Mouse (Mus musculus) stomach, embryonic 15.5 days (tissue): ENCODE results near the gene Prr5l. TPM values are rescaled to one million over a fixed set of nuclear protein-coding genes. Genes with fewer than 3 reads are reported as not detected.

Experiments used
- ATAC-seq: fragments of 200-750 bp; cut with Nextera tagmentation; 2 replicates; pipeline ENCODE4 v1.8.0; 2017; ENCODE audit warnings: low read depth, moderate number of reproducible peaks, moderate TSS enrichment; ENCODE audit not compliant: insufficient read depth, low FRiP score
- H3K27ac ChIP-seq: fragments of 300-500 bp; sonication (generic); 2 replicates; pipeline ENCODE4 v1.5.1; 2015; ENCODE audit warnings: mild to moderate bottlenecking, inconsistent platforms
- H3K27me3 ChIP-seq: fragments of 300-500 bp; sonication (generic); replicated peaks from 2 replicates; pipeline ENCODE4 v1.6.1; 2015; ENCODE audit warnings: inconsistent platforms
- H3K36me3 ChIP-seq: fragments of 300-500 bp; sonication (generic); 2 replicates; pipeline ENCODE4 v1.6.1; 2015; ENCODE audit warnings: inconsistent platforms
- H3K4me1 ChIP-seq: fragments of 300-500 bp; sonication (generic); 2 replicates; pipeline ENCODE4 v1.6.1; 2015; ENCODE audit warnings: inconsistent platforms
- H3K4me2 ChIP-seq: fragments of 300-500 bp; sonication (generic); 2 replicates; pipeline ENCODE4 v1.6.1; 2015; ENCODE audit warnings: mild to moderate bottlenecking, inconsistent platforms
- H3K4me3 ChIP-seq: fragments of 300-500 bp; sonication (generic); replicated peaks from 2 replicates; pipeline ENCODE4 v1.5.1; 2015; ENCODE audit warnings: inconsistent platforms
- H3K9ac ChIP-seq: fragments of 300-500 bp; sonication (generic); 2 replicates; pipeline ENCODE4 v1.6.1; 2015; ENCODE audit warnings: inconsistent platforms
- H3K9me3 ChIP-seq: fragments of 300-500 bp; sonication (generic); 2 replicates; pipeline ENCODE4 v1.6.1; 2016; ENCODE audit warnings: inconsistent platforms
- WGBS: fragments of 180-500 bp; shearing (Covaris S2); methylation state at CpG from one replicate; pipeline ENCODE4 v1.1.7; 2015; 5-methylcytosine and 5-hydroxymethylcytosine counted together
- polyA plus RNA-seq: library from polyadenylated mRNA; unstranded; fragments of >200 nt; fragmentation: Nextera tagmentation; extraction: Ambion mirVana; gene quantifications from 2 replicates; pipeline ENCODE4 v1.2.1, GENCODE M21; 2015

The Prr5l gene
- polyA plus RNA-seq, 1 experiment from 2014 or later, result 9.8 TPM

GRCm38 (mm10) chr2:101906379-101906690 is 23.5 kb upstream of the Prr5l start:
- H3K27ac ChIP-seq, result no peak overlapping the region
- no peaks in the 10 kb centered on the region for H3K27me3 ChIP-seq
- peaks cover 6% of the 10 kb centered on the region; the same call in 1 of the 2 replicates for H3K4me1 ChIP-seq
- no peaks in the 10 kb centered on the region; the same call in 1 of the 2 replicates for H3K9me3 ChIP-seq
- H3K4me3 ChIP-seq, result no peak overlapping the region
- WGBS, result 62% methylated on average over 5 of the region's 5 CpGs
- no peak for ATAC-seq
- H3K4me2 ChIP-seq, result peak overlapping the region; percentile 52; the same call in 1 of the 2 replicates
- peak overlapping the region; percentile 10; the same call in 1 of the 2 replicates for H3K9ac ChIP-seq
- no peaks in the 10 kb centered on the region for H3K36me3 ChIP-seq

- Histone ChIP-seq H3K4me2 (peak overlapping the region; percentile 52), H3K27me3 (no peaks in the 10 kb centered on the region), H3K4me1 (peaks cover 6% of the 10 kb centered on the region; the same call in 1 of the 2 replicates), H3K36me3 (no peaks in the 10 kb centered on the region), H3K9me3 (no peaks in the 10 kb centered on the region; the same call in 1 of the 2 replicates), H3K9ac (peak overlapping the region; percentile 10; the same call in 1 of the 2 replicates), H3K27ac (no peak overlapping the region), H3K4me3 (0 out of 2 replicates have a peak overlapping the region, but pooled peaks have one; percentile 18)
- WGBS, result 24% methylated on average over 21 of the region's 21 CpGs
- ATAC-seq, result peak; percentile 45
Measured at GRCm38 (mm10) chr2:101905534-101906378, 22.9 kb upstream of the Prr5l start.

- H3K27me3 ChIP-seq, result no peaks in the 10 kb centered on the region
- no peaks in the 10 kb centered on the region for H3K36me3 ChIP-seq
- no peak overlapping the region for H3K27ac ChIP-seq
- H3K4me3 ChIP-seq, result no peak overlapping the region
- H3K4me2 ChIP-seq, result no peak overlapping the region
- H3K9me3 ChIP-seq, result no peaks in the 10 kb centered on the region
- H3K4me1 ChIP-seq, result peaks cover 6% of the 10 kb centered on the region; the same call in 1 of the 2 replicates
- 81% methylated on average over 4 of the region's 4 CpGs for WGBS
- H3K9ac ChIP-seq, result no peak overlapping the region
- ATAC-seq, result no peak
Measured at GRCm38 (mm10) chr2:101902196-101902595, 19.4 kb upstream of the Prr5l start.

- Histone ChIP-seq H3K4me1 (no peaks in the 10 kb centered on the region), H3K9me3 (no peaks in the 10 kb centered on the region), H3K4me3 (no peak overlapping the region), H3K36me3 (0 out of 2 replicates have a peak, but pooled peaks cover 6% of the 10 kb centered on the region), H3K27me3 (no peaks in the 10 kb centered on the region), H3K4me2 (no peak overlapping the region), H3K27ac (no peak overlapping the region), H3K9ac (no peak overlapping the region)
- 55% methylated on average over 10 of the region's 10 CpGs for WGBS
- no peak for ATAC-seq
Measured at GRCm38 (mm10) chr2:101896425-101897204, 13.8 kb upstream of the Prr5l start.

- no peak overlapping the region for H3K27ac ChIP-seq
- no peak overlapping the region for H3K4me2 ChIP-seq
- 86% methylated on average over 3 of the region's 3 CpGs for WGBS
- no peaks in the 10 kb centered on the region for H3K9me3 ChIP-seq
- no peak overlapping the region for H3K9ac ChIP-seq
- H3K4me1 ChIP-seq, result no peaks in the 10 kb centered on the region
- 0 out of 2 replicates have a peak, but pooled peaks cover 6% of the 10 kb centered on the region for H3K36me3 ChIP-seq
- no peak for ATAC-seq
- H3K27me3 ChIP-seq, result no peaks in the 10 kb centered on the region
- H3K4me3 ChIP-seq, result no peak overlapping the region
Measured at GRCm38 (mm10) chr2:101894126-101894525, 11.3 kb upstream of the Prr5l start.

GRCm38 (mm10) chr2:101891143-101891542 is 8.3 kb upstream of the Prr5l start:
- H3K36me3 ChIP-seq, result 0 out of 2 replicates have a peak, but pooled peaks cover 6% of the 10 kb centered on the region
- 30% methylated on average over 7 of the region's 7 CpGs for WGBS
- no peaks in the 10 kb centered on the region for H3K9me3 ChIP-seq
- H3K27me3 ChIP-seq, result no peaks in the 10 kb centered on the region
- no peaks in the 10 kb centered on the region for H3K4me1 ChIP-seq
- ATAC-seq, result no peak
- H3K27ac ChIP-seq, result no peak overlapping the region
- no peak overlapping the region for H3K4me2 ChIP-seq
- H3K9ac ChIP-seq, result no peak overlapping the region
- no peak overlapping the region for H3K4me3 ChIP-seq

GRCm38 (mm10) chr2:101888886-101889285 is 6.1 kb upstream of the Prr5l start:
- Histone ChIP-seq H3K27me3 (no peaks in the 10 kb centered on the region), H3K9me3 (no peaks in the 10 kb centered on the region), H3K36me3 (no peaks in the 10 kb centered on the region), H3K4me1 (0 out of 2 replicates have a peak, but pooled peaks cover 2% of the 10 kb centered on the region), H3K27ac (no peak overlapping the region), H3K9ac (no peak overlapping the region), H3K4me3 (no peak overlapping the region), H3K4me2 (no peak overlapping the region)
- WGBS, result 92% methylated on average over 8 of the region's 8 CpGs
- ATAC-seq, result no peak

GRCm38 (mm10) chr2:101885768-101886438 is 3.1 kb upstream of the Prr5l start, which contains the start of gene Commd9:
Commd9 (plus strand) TSS chr2:101886247.
- no peaks in the 10 kb centered on the region for H3K9me3 ChIP-seq
- H3K27me3 ChIP-seq, result no peaks in the 10 kb centered on the region
- H3K4me2 ChIP-seq, result peak within 1 kb of the TSS; percentile 69
- no peaks in the 10 kb centered on the region for H3K36me3 ChIP-seq
- peak; percentile 96 for ATAC-seq
- H3K27ac ChIP-seq, result no peak within 1 kb of the TSS
- 12% methylated on average over 22 of the region's 22 CpGs for WGBS
- H3K4me3 ChIP-seq, result peak within 1 kb of the TSS; percentile 75
- H3K4me1 ChIP-seq, result 0 out of 2 replicates have a peak, but pooled peaks cover 2% of the 10 kb centered on the region
- peak within 1 kb of the TSS; percentile 40; the same call in 1 of the 2 replicates for H3K9ac ChIP-seq

- H3K4me2 ChIP-seq, result no peak overlapping the region
- H3K36me3 ChIP-seq, result no peaks in the 10 kb centered on the region
- no peak overlapping the region for H3K27ac ChIP-seq
- H3K4me3 ChIP-seq, result no peak overlapping the region
- ATAC-seq, result no peak
- no peak overlapping the region for H3K9ac ChIP-seq
- H3K4me1 ChIP-seq, result 0 out of 2 replicates have a peak, but pooled peaks cover 2% of the 10 kb centered on the region
- 48% methylated on average over 2 of the region's 2 CpGs for WGBS
- no peaks in the 10 kb centered on the region for H3K27me3 ChIP-seq
- no peaks in the 10 kb centered on the region for H3K9me3 ChIP-seq
Measured at GRCm38 (mm10) chr2:101884286-101884685, 1.5 kb upstream of the Prr5l start.

GRCm38 (mm10) chr2:101881471-101882162 is 1.2 kb downstream of the Prr5l start:
- Histone ChIP-seq H3K9ac (no peak overlapping the region), H3K4me3 (no peak overlapping the region), H3K4me2 (no peak overlapping the region), H3K27me3 (no peaks in the 10 kb centered on the region), H3K4me1 (0 out of 2 replicates have a peak, but pooled peaks cover 2% of the 10 kb centered on the region), H3K27ac (no peak overlapping the region), H3K9me3 (no peaks in the 10 kb centered on the region), H3K36me3 (no peaks in the 10 kb centered on the region)
- 77% methylated on average over 9 of the region's 9 CpGs for WGBS
- ATAC-seq, result no peak

GRCm38 (mm10) chr2:101871179-101871578 is 11.6 kb downstream of the Prr5l start:
- no peak overlapping the region for H3K27ac ChIP-seq
- H3K4me2 ChIP-seq, result peak overlapping the region; percentile 48
- H3K36me3 ChIP-seq, result no peaks in the 10 kb centered on the region
- no peak overlapping the region for H3K9ac ChIP-seq
- ATAC-seq, result no peak
- H3K4me1 ChIP-seq, result no peaks in the 10 kb centered on the region
- H3K27me3 ChIP-seq, result no peaks in the 10 kb centered on the region; the same call in 1 of the 2 replicates
- H3K4me3 ChIP-seq, result no peak overlapping the region
- no peaks in the 10 kb centered on the region for H3K9me3 ChIP-seq
- WGBS, result 31% methylated on average over 14 of the region's 14 CpGs
